Mouse (Mus musculus) thymus, postnatal 4 days (tissue): ENCODE measurements around the gene Klrk1.
"Not testable (repeated sequence)": the region's sequence is repeated elsewhere in the genome, so short reads cannot be mapped to it uniquely, and the experiment has no call there.

ENCODE experiments used
- DNase-seq: peaks from one replicate; pipeline ENCODE4 v3.0.0; 2021

Klrk1 gene

GRCm38 (mm10) chr6:129623735-129624134, at the start of gene Klrk1:
Gene Klrk1, minus strand, starts transcription at chr6:129623864.
- no peak for DNase-seq

GRCm38 (mm10) chr6:129661301-129661700, 37.6 kb upstream of the Klrk1 start:
- not testable (repeated sequence) for DNase-seq

- DNase-seq, result not testable (repeated sequence)
Measured at GRCm38 (mm10) chr6:129660589-129660988, 36.9 kb upstream of the Klrk1 start, which contains the start of gene Klrc2. Gene Klrc2, minus strand, starts transcription at chr6:129660689.

GRCm38 (mm10) chr6:129644054-129644453, 20.4 kb upstream of the Klrk1 start:
- DNase-seq, result not testable (repeated sequence)

GRCm38 (mm10) chr6:129643237-129643636, 19.6 kb upstream of the Klrk1 start, which contains the start of gene Klrc3:
Gene Klrc3, minus strand, starts transcription at chr6:129643337.
- DNase-seq, result not testable (repeated sequence)

GRCm38 (mm10) chr6:129631046-129631445, 7.4 kb upstream of the Klrk1 start:
- DNase-seq, result not testable (repeated sequence)

- DNase-seq, result no peak
Measured at GRCm38 (mm10) chr6:129608372-129608771, 15.3 kb downstream of the Klrk1 start.

GRCm38 (mm10) chr6:129591508-129591907, 32.2 kb downstream of the Klrk1 start, which contains the start of gene Klrd1:
Gene Klrd1, plus strand, starts transcription at chr6:129591782.
- no peak for DNase-seq

- no peak for DNase-seq
Measured at GRCm38 (mm10) chr6:129583014-129583413, 40.6 kb downstream of the Klrk1 start.

- no peak for DNase-seq
Measured at GRCm38 (mm10) chr6:129581896-129582295, 41.8 kb downstream of the Klrk1 start.

- DNase-seq, result no peak
Measured at GRCm38 (mm10) chr6:129581274-129581673, 42.4 kb downstream of the Klrk1 start.

GRCm38 (mm10) chr6:129577605-129578004, 46.1 kb downstream of the Klrk1 start, which contains the start of gene Klre1:
Gene Klre1, plus strand, starts transcription at chr6:129577905.
- DNase-seq, result no peak

GRCm38 (mm10) chr6:129575315-129575714, 48.3 kb downstream of the Klrk1 start:
- no peak for DNase-seq

- DNase-seq, result no peak
Measured at GRCm38 (mm10) chr6:129565257-129565656, 58.4 kb downstream of the Klrk1 start.
